29 mouse cellular contexts compared by ENCODE assay signal in the genomic region with DNA sequence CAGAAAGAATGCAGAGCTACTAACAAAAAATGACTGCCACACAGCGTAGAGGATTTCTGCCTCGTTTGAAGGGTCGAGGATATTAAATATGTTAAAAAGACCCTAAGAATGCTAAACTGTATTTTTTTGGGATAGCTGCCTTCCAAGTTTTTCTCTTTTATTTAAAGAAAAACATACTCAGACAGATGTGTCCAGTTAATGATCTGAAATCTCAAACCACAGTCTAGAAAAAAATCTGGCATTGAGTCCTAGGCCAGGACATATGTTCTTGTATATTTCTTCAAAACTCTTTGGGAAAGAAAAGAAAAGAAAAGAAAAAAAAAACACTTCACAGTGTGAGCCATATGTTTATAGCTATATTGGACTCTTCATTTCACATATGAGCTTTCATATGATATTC. TPM values are rescaled to one million over a fixed set of nuclear protein-coding genes. Genes with fewer than 3 reads are reported as not detected.
A peak's percentile ranks its signal among the peaks of the same experiment; 100 is the strongest.
DNase-seq lines count a peak whose midpoint lies in the region; ATAC-seq and TF ChIP-seq lines count a peak whose summit lies in the region.
"Had no signal": no experiment of that assay in that cellular context is flagged by ENCODE, and none has a peak within 500 bp of the region (broad histone marks: within the 10 kb centered on the region; RNA-seq: fewer than 3 reads in every experiment).

No protein-coding gene starts in this region.

- H3K4me2 ChIP-seq in forebrain, postnatal 0 days (ENCODE audit: low read depth), result no peak overlapping the region
- H3K4me2 ChIP-seq in forebrain, embryonic 13.5 days, result no peak overlapping the region
- H3K4me2 ChIP-seq in lung, embryonic 14.5 days, result no peak overlapping the region
- no peak overlapping the region for H3K4me2 ChIP-seq in limb, embryonic 14.5 days (replicated peaks; ENCODE audit: low read depth, low read length, severe bottlenecking)
- no peak overlapping the region for H3K4me2 ChIP-seq in hindbrain, embryonic 14.5 days (replicated peaks)
- H3K4me2 ChIP-seq: heart, embryonic 12.5 days; heart, embryonic 15.5 days; hindbrain, embryonic 13.5 days had no signal

- no peaks in the 10 kb centered on the region for H3K27me3 ChIP-seq in forebrain, postnatal 0 days (ENCODE audit: insufficient read depth, low read length)
- H3K27me3 ChIP-seq in forebrain, embryonic 13.5 days, result no peaks in the 10 kb centered on the region
- no peaks in the 10 kb centered on the region for H3K27me3 ChIP-seq in lung, embryonic 14.5 days (ENCODE audit: insufficient read depth, low read length)
- no peaks in the 10 kb centered on the region for H3K27me3 ChIP-seq in limb, embryonic 14.5 days (ENCODE audit: control insufficient read depth, insufficient read depth, low read length)
- H3K27me3 ChIP-seq in hindbrain, embryonic 14.5 days (ENCODE audit: control insufficient read depth, insufficient read depth, low read length), result no peaks in the 10 kb centered on the region
- H3K27me3 ChIP-seq: CH12.LX; heart, embryonic 12.5 days; heart, embryonic 15.5 days; hindbrain, embryonic 13.5 days had no signal

- TF ChIP-seq POLR2A in limb, embryonic 14.5 days (IDR thresholded peaks at IDR 0.05; ENCODE audit: borderline replicate concordance, extremely low read depth, insufficient read depth, insufficient read length), result no peak

- H3K4me1 ChIP-seq in forebrain, postnatal 0 days (ENCODE audit: insufficient read depth), result 0 out of 2 replicates have a peak, but pooled peaks cover 6% of the 10 kb centered on the region
- H3K4me1 ChIP-seq in forebrain, embryonic 13.5 days, result peaks cover 3% of the 10 kb centered on the region; the same call in 1 of the 2 replicates
- H3K4me1 ChIP-seq in lung, embryonic 14.5 days (ENCODE audit: insufficient read depth), result no peaks in the 10 kb centered on the region
- H3K4me1 ChIP-seq in limb, embryonic 14.5 days (ENCODE audit: control insufficient read depth, insufficient read depth, low read length), result peaks cover 3% of the 10 kb centered on the region; the same call in 1 of the 2 replicates
- H3K4me1 ChIP-seq in hindbrain, embryonic 14.5 days (replicated peaks; ENCODE audit: control insufficient read depth, insufficient read depth, low read length), result peaks cover 3% of the 10 kb centered on the region; the same call in 1 of the 2 replicates
- H3K4me1 ChIP-seq: heart, embryonic 12.5 days; heart, embryonic 15.5 days had no signal

- no peaks in the 10 kb centered on the region for H3K36me3 ChIP-seq in forebrain, postnatal 0 days (ENCODE audit: insufficient read depth)
- H3K36me3 ChIP-seq in forebrain, embryonic 13.5 days (ENCODE audit: poor library complexity, severe bottlenecking), result no peaks in the 10 kb centered on the region
- no peaks in the 10 kb centered on the region for H3K36me3 ChIP-seq in lung, embryonic 14.5 days (ENCODE audit: insufficient read depth)
- no peaks in the 10 kb centered on the region for H3K36me3 ChIP-seq in limb, embryonic 14.5 days (ENCODE audit: control insufficient read depth, insufficient read depth, low read length)
- no peaks in the 10 kb centered on the region for H3K36me3 ChIP-seq in hindbrain, embryonic 14.5 days (replicated peaks; ENCODE audit: control insufficient read depth, insufficient read depth)
- H3K36me3 ChIP-seq: forebrain, embryonic 10.5 days; heart, embryonic 12.5 days; heart, embryonic 15.5 days; hindbrain, embryonic 10.5 days; hindbrain, embryonic 13.5 days had no signal

- H3K27ac ChIP-seq in forebrain, postnatal 0 days (ENCODE audit: low read depth, low read length), result no peak overlapping the region
- no peak overlapping the region for H3K27ac ChIP-seq in forebrain, embryonic 13.5 days
- no peak overlapping the region; the same call in 1 of the 2 replicates for H3K27ac ChIP-seq in lung, embryonic 14.5 days (ENCODE audit: low read depth)
- H3K27ac ChIP-seq in limb, embryonic 14.5 days (replicated peaks; ENCODE audit: low read depth, low read length), result no peak overlapping the region
- H3K27ac ChIP-seq in hindbrain, embryonic 14.5 days, result no peak overlapping the region
- H3K27ac ChIP-seq: forebrain, embryonic 10.5 days; heart, embryonic 15.5 days; hindbrain, embryonic 10.5 days; hindbrain, embryonic 13.5 days; hindbrain, postnatal 0 days had no signal

- no peak overlapping the region for H3K9ac ChIP-seq in forebrain, postnatal 0 days
- no peak overlapping the region for H3K9ac ChIP-seq in forebrain, embryonic 13.5 days
- no peak overlapping the region for H3K9ac ChIP-seq in lung, embryonic 14.5 days
- no peak overlapping the region for H3K9ac ChIP-seq in limb, embryonic 14.5 days (ENCODE audit: low read depth, low read length, severe bottlenecking)
- no peak overlapping the region for H3K9ac ChIP-seq in hindbrain, embryonic 14.5 days
- H3K9ac ChIP-seq: heart, embryonic 12.5 days; heart, embryonic 15.5 days; hindbrain, embryonic 13.5 days had no signal

- H3K4me3 ChIP-seq in forebrain, postnatal 0 days (ENCODE audit: low read depth, low read length), result no peak overlapping the region
- H3K4me3 ChIP-seq in forebrain, embryonic 13.5 days, result no peak overlapping the region
- no peak overlapping the region for H3K4me3 ChIP-seq in lung, embryonic 14.5 days (ENCODE audit: low read depth, low read length)
- H3K4me3 ChIP-seq in limb, embryonic 14.5 days (replicated peaks; ENCODE audit: low read length), result no peak overlapping the region
- no peak overlapping the region for H3K4me3 ChIP-seq in hindbrain, embryonic 14.5 days (replicated peaks; ENCODE audit: low read length)
- H3K4me3 ChIP-seq: forebrain, embryonic 10.5 days; heart, embryonic 12.5 days; heart, embryonic 15.5 days; hindbrain, embryonic 10.5 days; hindbrain, embryonic 13.5 days had no signal

- H3K9me3 ChIP-seq in forebrain, postnatal 0 days (ENCODE audit: low read length), result no peaks in the 10 kb centered on the region
- H3K9me3 ChIP-seq in forebrain, embryonic 13.5 days (replicated peaks), result no peaks in the 10 kb centered on the region
- H3K9me3 ChIP-seq in lung, embryonic 14.5 days (ENCODE audit: low read depth, low read length), result no peaks in the 10 kb centered on the region
- no peaks in the 10 kb centered on the region for H3K9me3 ChIP-seq in limb, embryonic 14.5 days (ENCODE audit: control insufficient read depth, low read length)
- no peaks in the 10 kb centered on the region for H3K9me3 ChIP-seq in hindbrain, embryonic 14.5 days (ENCODE audit: control insufficient read depth, low read length)
- H3K9me3 ChIP-seq: forebrain, embryonic 10.5 days; G1E; heart, embryonic 12.5 days; heart, embryonic 15.5 days; hindbrain, embryonic 10.5 days; hindbrain, embryonic 13.5 days had no signal

- WGBS in forebrain, postnatal 0 days, result 78% methylated on average over 3 of the region's 3 CpGs
- WGBS in forebrain, embryonic 13.5 days, result 90% methylated on average over 3 of the region's 3 CpGs
- 47% methylated on average over 3 of the region's 3 CpGs for WGBS in lung, embryonic 14.5 days
- 55% methylated on average over 3 of the region's 3 CpGs for WGBS in limb, embryonic 14.5 days
- WGBS in hindbrain, embryonic 14.5 days, result 92% methylated on average over 3 of the region's 3 CpGs

- TF ChIP-seq CTCF in forebrain, postnatal 0 days (IDR thresholded peaks at IDR 0.05; ENCODE audit: low read depth), result no peak
- TF ChIP-seq CTCF in lung, embryonic 14.5 days (IDR thresholded peaks at IDR 0.05; ENCODE audit: low read depth), result no peak

- DNase-seq in forebrain, postnatal 0 days, result no peak
- DNase-seq in lung, embryonic 14.5 days, result peak; percentile 72
- no peak for DNase-seq in lung, postnatal 25 days (ENCODE audit: low spot score)
- DNase-seq in limb, embryonic 14.5 days (ENCODE audit: low spot score), result peak; percentile 50
- no peak for DNase-seq in hindbrain, embryonic 14.5 days (ENCODE audit: low spot score)
- DNase-seq: adrenal gland, adult 2 months; adrenal gland, postnatal 25 days; B cell, adult 2 months; cerebellum, adult 11-12 months; cerebellum, adult 8-10 months; cerebellum, postnatal 10 days; cerebellum, postnatal 36 days; embryo, embryonic 11 days; gastrocnemius, postnatal 25 days; heart, adult 18-20 months; heart, postnatal 10 days; heart, postnatal 36 days had no signal

- ATAC-seq in forebrain, postnatal 0 days, result peak; percentile 10; the same call in 1 of the 2 replicates
- ATAC-seq in forebrain, embryonic 13.5 days, result no peak
- ATAC-seq in lung, embryonic 14.5 days (ENCODE audit: insufficient read depth), result no peak
- ATAC-seq in limb, embryonic 14.5 days (ENCODE audit: low FRiP score, low read depth), result no peak
- ATAC-seq in hindbrain, embryonic 14.5 days (ENCODE audit: low FRiP score), result no peak
- ATAC-seq: forebrain, embryonic 14.5 days; hindbrain, postnatal 0 days; inflammation-experienced regulatory T-cells, adult 6 months; intestine, embryonic 16.5 days had no signal

RNA-seq across cellular contexts. Expression of a gene that starts 51.0 kb away (rescaled TPM):
- 17.2 and 27.8 TPM in 2 replicates for total RNA-seq in forebrain, postnatal 0 days (2014; rRNA removed)
- polyA plus RNA-seq in forebrain, postnatal 0 days (2015; fragmentation: Nextera tagmentation; extraction: Ambion mirVana), result 61.1 and 74.8 TPM in 2 replicates
- 482 and 552 TPM in 2 replicates for polyA plus RNA-seq in forebrain, embryonic 13.5 days (2015; fragmentation: Nextera tagmentation; extraction: Ambion mirVana)
- polyA plus RNA-seq in lung, embryonic 14.5 days (2014; fragmentation: Nextera tagmentation; extraction: Ambion mirVana), result 500 and 503 TPM in 2 replicates
- 86.9 and 199 TPM in 2 replicates for polyA plus RNA-seq in limb, embryonic 14.5 days (2012; rRNA removed)
- 290 and 314 TPM in 2 replicates for polyA plus RNA-seq in limb, embryonic 14.5 days (2014; fragmentation: Nextera tagmentation; extraction: Ambion mirVana)
- 58.4 and 60.7 TPM in 2 replicates for polyA plus RNA-seq in hindbrain, embryonic 14.5 days (2014; fragmentation: Nextera tagmentation; extraction: Ambion mirVana)

Comparison
In these comparisons a context has a peak if more than half of its experiments do, and no peak if none do; other contexts are left out.
1. DNase-seq: peak in lung, embryonic 14.5 days (single experiment) and limb, embryonic 14.5 days (single experiment); none in forebrain, postnatal 0 days (single experiment), lung, postnatal 25 days (single experiment) and hindbrain, embryonic 14.5 days (single experiment).